Mouse (Mus musculus): ENCODE results near the gene Slc4a2. TPM values are rescaled to one million over a fixed set of nuclear protein-coding genes. Genes with fewer than 3 reads are reported as not detected.

The Slc4a2 gene
- total and polyA plus RNA-seq, 2 experiments from 2014 or later: 11.8 to 35.7 TPM

DNA sequence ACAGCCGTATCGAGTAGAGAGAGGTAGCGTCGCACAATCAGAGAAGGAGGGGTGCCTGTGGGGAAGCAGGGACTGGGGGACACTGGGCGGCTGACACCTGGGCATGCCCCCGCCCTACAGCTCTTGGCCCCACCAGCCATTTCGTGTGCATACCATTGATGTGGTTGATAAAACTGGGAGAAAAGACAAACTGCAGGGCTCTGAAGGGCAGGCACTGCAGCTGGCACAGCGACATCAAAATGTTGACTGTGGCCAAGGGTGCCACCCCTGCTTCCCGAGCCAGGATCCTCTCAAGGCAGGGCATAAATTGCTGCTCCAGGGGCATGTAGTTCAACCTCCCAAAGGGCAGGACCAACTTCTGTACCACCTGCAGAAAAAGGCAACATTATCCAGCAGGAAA is 18.4 kb downstream of the Slc4a2 start:
- Histone ChIP-seq H3K36me3 (ENCODE audit: insufficient read depth, low read length) (peaks cover 32% of the 10 kb centered on the region), H3K4me1 (ENCODE audit: insufficient read depth, low read length) (peaks cover 10% of the 10 kb centered on the region; the same call in 1 of the 2 replicates), H3K27me3 (ENCODE audit: insufficient read depth, low read length) (no peaks in the 10 kb centered on the region), H3K9me3 (ENCODE audit: low read length) (no peaks in the 10 kb centered on the region), H3K4me2 (ENCODE audit: low read depth, low read length, poor library complexity, severe bottlenecking) (no peak overlapping the region), H3K27ac (ENCODE audit: low read depth, low read length) (no peak overlapping the region), H3K9ac (replicated peaks; ENCODE audit: low read length, poor library complexity, severe bottlenecking) (no peak overlapping the region), H3K4me3 (ENCODE audit: low read depth, low read length) (no peak overlapping the region)
- ATAC-seq (ENCODE audit: low FRiP score): no peak
- no peak for TF ChIP-seq CTCF (IDR thresholded peaks at IDR 0.05)
- no peak for DNase-seq (ENCODE audit: low spot score)
- WGBS: 89% methylated on average over 9 of the region's 9 CpGs

DNA sequence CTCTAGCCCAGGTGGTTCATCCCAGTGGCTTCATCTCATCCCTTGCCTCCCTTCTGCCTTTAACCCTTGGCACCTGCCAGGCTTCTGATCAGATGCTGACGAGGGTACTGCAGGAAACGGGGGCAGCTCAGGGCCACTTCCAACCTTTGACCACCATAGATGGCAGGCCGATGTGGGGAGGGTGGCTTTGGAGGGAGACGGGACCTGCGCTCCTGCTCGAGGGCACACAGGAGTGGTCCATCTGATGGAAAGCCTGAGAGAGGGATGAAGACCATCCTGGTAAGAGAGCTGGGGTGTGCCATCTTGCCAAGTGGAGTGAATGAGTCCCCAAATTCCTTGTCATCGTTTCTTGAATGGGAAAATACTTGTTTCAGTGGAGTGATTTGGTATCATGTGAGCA is 19.6 kb downstream of the Slc4a2 start:
- Histone ChIP-seq H3K9ac (replicated peaks; ENCODE audit: low read length, poor library complexity, severe bottlenecking) (no peak overlapping the region), H3K4me1 (ENCODE audit: insufficient read depth, low read length) (peaks cover 14% of the 10 kb centered on the region), H3K36me3 (ENCODE audit: insufficient read depth, low read length) (peaks cover 32% of the 10 kb centered on the region), H3K4me3 (ENCODE audit: low read depth, low read length) (no peak overlapping the region), H3K27me3 (ENCODE audit: insufficient read depth, low read length) (no peaks in the 10 kb centered on the region), H3K9me3 (ENCODE audit: low read length) (no peaks in the 10 kb centered on the region), H3K27ac (ENCODE audit: low read depth, low read length) (no peak overlapping the region), H3K4me2 (ENCODE audit: low read depth, low read length, poor library complexity, severe bottlenecking) (no peak overlapping the region)
- DNase-seq (ENCODE audit: low spot score) (no peak), ATAC-seq (ENCODE audit: low FRiP score) (no peak)
- WGBS: 92% methylated on average over 7 of the region's 7 CpGs
- TF ChIP-seq CTCF (IDR thresholded peaks at IDR 0.05): no peak

DNA sequence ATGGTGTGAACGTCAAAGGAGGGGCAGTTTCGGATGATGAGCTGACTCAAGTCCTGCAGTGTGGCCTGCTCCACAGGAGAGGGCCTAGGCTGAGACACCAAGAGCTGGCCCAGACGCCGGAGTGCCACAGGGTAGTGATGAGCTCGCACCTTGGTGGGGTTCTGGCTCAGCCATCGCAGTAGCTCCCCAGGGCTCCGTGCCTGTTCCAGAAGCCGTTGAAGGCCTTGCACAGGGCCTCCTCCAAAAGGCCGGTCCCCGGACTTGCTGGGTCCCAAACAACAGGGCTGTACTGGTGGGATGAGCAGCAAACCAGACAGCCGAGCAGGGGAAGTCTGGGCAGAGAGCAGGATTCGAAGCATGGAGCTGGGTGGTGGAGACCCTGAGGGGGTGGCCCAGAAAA is 20.3 kb downstream of the Slc4a2 start:
- Histone ChIP-seq H3K4me2 (ENCODE audit: low read depth, low read length, poor library complexity, severe bottlenecking) (peak overlapping the region; percentile 96), H3K9me3 (ENCODE audit: low read length) (no peaks in the 10 kb centered on the region), H3K4me3 (ENCODE audit: low read depth, low read length) (peak overlapping the region; percentile 68; the same call in 1 of the 2 replicates), H3K27me3 (ENCODE audit: insufficient read depth, low read length) (no peaks in the 10 kb centered on the region), H3K27ac (ENCODE audit: low read depth, low read length) (peak overlapping the region; percentile 95), H3K36me3 (ENCODE audit: insufficient read depth, low read length) (peaks cover 32% of the 10 kb centered on the region), H3K9ac (replicated peaks; ENCODE audit: low read length, poor library complexity, severe bottlenecking) (peak overlapping the region; percentile 91), H3K4me1 (ENCODE audit: insufficient read depth, low read length) (peaks cover 16% of the 10 kb centered on the region)
- ATAC-seq (ENCODE audit: low FRiP score) (no peak), DNase-seq (ENCODE audit: low spot score) (no peak)
- no peak for TF ChIP-seq CTCF (IDR thresholded peaks at IDR 0.05)
- 83% methylated on average over 12 of the region's 12 CpGs for WGBS

DNA sequence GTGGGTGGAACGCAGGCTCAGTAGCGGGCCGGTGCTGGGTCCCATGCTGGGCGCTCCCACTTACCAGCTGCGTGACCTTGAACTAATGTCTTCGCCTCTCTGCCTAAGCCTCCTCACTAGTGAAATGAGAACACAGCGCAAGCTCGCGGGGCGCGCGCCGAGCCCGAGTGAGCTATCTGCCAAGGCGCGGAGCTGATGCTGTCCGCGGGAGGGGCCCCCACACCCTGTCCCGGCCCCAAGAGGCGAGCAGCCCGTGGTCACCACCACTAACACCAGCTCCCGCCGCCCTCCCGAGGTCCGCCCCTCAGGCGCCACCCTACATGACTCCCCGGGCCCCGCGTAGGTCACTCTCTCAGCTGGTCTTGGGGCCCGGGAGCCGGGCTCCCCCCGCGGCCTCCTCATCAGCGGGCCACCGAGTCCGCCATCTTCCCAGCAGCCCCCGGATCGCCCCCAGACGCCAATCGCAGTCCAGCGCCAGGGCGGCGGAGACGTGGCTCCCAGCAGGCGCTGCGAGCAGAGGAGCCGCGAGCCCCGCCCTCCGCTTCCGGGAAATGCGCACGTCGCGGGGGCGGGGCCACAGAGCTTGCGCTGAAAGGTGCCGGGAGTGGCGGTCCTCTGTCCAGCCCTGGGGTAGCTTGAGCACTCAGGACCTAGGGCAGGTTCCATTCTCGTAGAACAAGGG is 21.2 kb downstream of the Slc4a2 start, which contains the start of gene Fastk:
Gene Fastk (minus strand): TSS at position 542 of the 682 bp plus-strand sequence.
- ATAC-seq (ENCODE audit: low FRiP score) (peak; percentile 78), DNase-seq (ENCODE audit: low spot score) (peak; percentile 95)
- Histone ChIP-seq H3K4me1 (ENCODE audit: insufficient read depth, low read length) (peaks cover 16% of the 10 kb centered on the region), H3K4me3 (ENCODE audit: low read depth, low read length) (peak within 1 kb of the TSS; percentile 68), H3K9me3 (ENCODE audit: low read length) (no peaks in the 10 kb centered on the region), H3K27me3 (ENCODE audit: insufficient read depth, low read length) (no peaks in the 10 kb centered on the region), H3K27ac (ENCODE audit: low read depth, low read length) (peak within 1 kb of the TSS; percentile 95), H3K4me2 (ENCODE audit: low read depth, low read length, poor library complexity, severe bottlenecking) (peak within 1 kb of the TSS; percentile 96), H3K36me3 (ENCODE audit: insufficient read depth, low read length) (peaks cover 22% of the 10 kb centered on the region), H3K9ac (replicated peaks; ENCODE audit: low read length, poor library complexity, severe bottlenecking) (peak within 1 kb of the TSS; percentile 91)
- under 1% methylated on average over 57 of the region's 60 CpGs for WGBS
- peak; percentile 7; the same call in 1 of the 2 replicates for TF ChIP-seq CTCF (IDR thresholded peaks at IDR 0.05)

- Histone ChIP-seq H3K4me2 (ENCODE audit: low read depth, low read length, poor library complexity, severe bottlenecking) (peak overlapping the region; percentile 96), H3K27me3 (ENCODE audit: insufficient read depth, low read length) (no peaks in the 10 kb centered on the region), H3K36me3 (ENCODE audit: insufficient read depth, low read length) (peaks cover 16% of the 10 kb centered on the region), H3K4me1 (ENCODE audit: insufficient read depth, low read length) (peaks cover 16% of the 10 kb centered on the region), H3K9ac (replicated peaks; ENCODE audit: low read length, poor library complexity, severe bottlenecking) (peak overlapping the region; percentile 91), H3K9me3 (ENCODE audit: low read length) (no peaks in the 10 kb centered on the region), H3K4me3 (ENCODE audit: low read depth, low read length) (peak overlapping the region; percentile 68), H3K27ac (ENCODE audit: low read depth, low read length) (peak overlapping the region; percentile 95)
- TF ChIP-seq CTCF (IDR thresholded peaks at IDR 0.05): peak; percentile 39
- no peak for ATAC-seq (ENCODE audit: low FRiP score)
- WGBS: 51% methylated on average over 20 of the region's 20 CpGs
- DNase-seq (ENCODE audit: low spot score): no peak
Observed at GRCm38 (mm10) chr5:24445428-24446080, 21.9 kb downstream of the Slc4a2 start.

- H3K4me3 ChIP-seq (ENCODE audit: low read depth, low read length): no peak overlapping the region
- no peak for TF ChIP-seq CTCF (IDR thresholded peaks at IDR 0.05)
- ATAC-seq (ENCODE audit: low FRiP score) (no peak), DNase-seq (ENCODE audit: low spot score) (no peak)
- no peak overlapping the region for H3K27ac ChIP-seq (ENCODE audit: low read depth, low read length)
- WGBS: 91% methylated on average over 7 of the region's 7 CpGs
- H3K36me3 ChIP-seq (ENCODE audit: insufficient read depth, low read length): peaks cover 6% of the 10 kb centered on the region; the same call in 1 of the 2 replicates
- H3K9ac ChIP-seq (replicated peaks; ENCODE audit: low read length, poor library complexity, severe bottlenecking): no peak overlapping the region
- H3K4me2 ChIP-seq (ENCODE audit: low read depth, low read length, poor library complexity, severe bottlenecking): peak overlapping the region; percentile 92; the same call in 1 of the 2 replicates
- H3K4me1 ChIP-seq (ENCODE audit: insufficient read depth, low read length): peaks cover 16% of the 10 kb centered on the region
- H3K9me3 ChIP-seq (ENCODE audit: low read length): no peaks in the 10 kb centered on the region
- H3K27me3 ChIP-seq (ENCODE audit: insufficient read depth, low read length): no peaks in the 10 kb centered on the region
Observed at GRCm38 (mm10) chr5:24446630-24447029, 23.0 kb downstream of the Slc4a2 start.
